Comparison of ENCODE assay signal across 8 mouse cellular contexts in genomic region chr8:92996840-92997239, GRCm38 (mm10). TPM values are rescaled to one million over a fixed set of nuclear protein-coding genes. Genes with fewer than 3 reads are reported as not detected.
DNase-seq lines count a peak whose midpoint lies in the region; ATAC-seq and TF ChIP-seq lines count a peak whose summit lies in the region.

No protein-coding gene starts in this region.

- H3K79me3 ChIP-seq in C2C12 (ENCODE audit: low read depth): no peaks in the 10 kb centered on the region

- 28% methylated on average over 5 of the region's 5 CpGs for WGBS in limb, embryonic 14.5 days
- 21% methylated on average over 5 of the region's 5 CpGs for WGBS in small intestine, adult 2 months
- WGBS in forebrain, embryonic 10.5 days: 33% methylated on average over 5 of the region's 5 CpGs

- no peak overlapping the region for H3K27ac ChIP-seq in limb, embryonic 14.5 days (replicated peaks; ENCODE audit: low read depth, low read length)
- no peak overlapping the region for H3K27ac ChIP-seq in small intestine, adult 2 months (ENCODE audit: insufficient read depth, low read depth, low read length)
- no peak overlapping the region for H3K27ac ChIP-seq in forebrain, embryonic 10.5 days

- TF ChIP-seq POLR2A in limb, embryonic 14.5 days (IDR thresholded peaks at IDR 0.05; ENCODE audit: borderline replicate concordance, extremely low read depth, insufficient read depth, insufficient read length): no peak
- TF ChIP-seq POLR2A in small intestine, adult 2 months (IDR thresholded peaks at IDR 0.05; ENCODE audit: low read depth, low read length): no peak

- H3K4me1 ChIP-seq in limb, embryonic 14.5 days (ENCODE audit: control insufficient read depth, insufficient read depth, low read length): no peaks in the 10 kb centered on the region
- no peaks in the 10 kb centered on the region for H3K4me1 ChIP-seq in small intestine, adult 2 months (ENCODE audit: control insufficient read depth, insufficient read depth, insufficient read length, low read length)
- H3K4me1 ChIP-seq in forebrain, embryonic 10.5 days: no peaks in the 10 kb centered on the region

- H3K9ac ChIP-seq in limb, embryonic 14.5 days (ENCODE audit: low read depth, low read length, severe bottlenecking): no peak overlapping the region

- no peak overlapping the region for H3K4me2 ChIP-seq in limb, embryonic 14.5 days (replicated peaks; ENCODE audit: low read depth, low read length, severe bottlenecking)

- TF ChIP-seq CTCF in C2C12 (IDR thresholded peaks at IDR 0.05; ENCODE audit: control insufficient read depth, insufficient read depth, insufficient read length): peak; percentile 20
- TF ChIP-seq CTCF in small intestine, adult 2 months (IDR thresholded peaks at IDR 0.05; ENCODE audit: extremely low read depth, insufficient read length, insufficient replicate concordance, low read depth, low read length): peak; percentile 37; the same call in 1 of the 2 replicates

- H3K36me3 ChIP-seq in C2C12 (ENCODE audit: control insufficient read depth, insufficient read depth): no peaks in the 10 kb centered on the region
- no peaks in the 10 kb centered on the region for H3K36me3 ChIP-seq in limb, embryonic 14.5 days (ENCODE audit: control insufficient read depth, insufficient read depth, low read length)
- no peaks in the 10 kb centered on the region for H3K36me3 ChIP-seq in small intestine, adult 2 months (ENCODE audit: control insufficient read depth, insufficient read depth, low read length)
- H3K36me3 ChIP-seq in forebrain, embryonic 10.5 days (replicated peaks): no peaks in the 10 kb centered on the region

- H3K79me2 ChIP-seq in C2C12 (ENCODE audit: control insufficient read depth, insufficient read depth): no peaks in the 10 kb centered on the region

- no peak for ATAC-seq in limb, embryonic 14.5 days (ENCODE audit: low FRiP score, low read depth)

- no peaks in the 10 kb centered on the region for H3K9me3 ChIP-seq in limb, embryonic 14.5 days (ENCODE audit: control insufficient read depth, low read length)
- no peaks in the 10 kb centered on the region for H3K9me3 ChIP-seq in forebrain, embryonic 10.5 days

- peak; percentile 65 to 74 for DNase-seq in heart, postnatal 10 days
- DNase-seq in heart, postnatal 25 days (ENCODE audit: low spot score): no peak
- DNase-seq in adrenal gland, postnatal 14 days: peak; percentile 70
- DNase-seq in heart, postnatal 36 days: peak; percentile 56 to 65
- peak; percentile 20 for DNase-seq in limb, embryonic 14.5 days (ENCODE audit: low spot score)
- DNase-seq in forebrain, embryonic 10.5 days (ENCODE audit: extremely low spot score, low spot score): no peak

- H3K27me3 ChIP-seq in C2C12 (ENCODE audit: control insufficient read depth, insufficient read depth, insufficient read length): no peaks in the 10 kb centered on the region
- no peaks in the 10 kb centered on the region for H3K27me3 ChIP-seq in limb, embryonic 14.5 days (ENCODE audit: control insufficient read depth, insufficient read depth, low read length)
- H3K27me3 ChIP-seq in small intestine, adult 2 months (ENCODE audit: control insufficient read depth, insufficient read depth, low read length): no peaks in the 10 kb centered on the region
- H3K27me3 ChIP-seq in forebrain, embryonic 10.5 days (ENCODE audit: poor library complexity, severe bottlenecking): no peaks in the 10 kb centered on the region

- no peak overlapping the region for H3ac ChIP-seq in C2C12 (ENCODE audit: control insufficient read depth, insufficient read length, low read depth)

- intact Hi-C loops in heart, postnatal 10 days (cut with DNase I): no loop called here
- intact Hi-C loops in heart, postnatal 25 days (cut with DNase I): loop anchor here (2.0 kb wide), 1 partner anchor 112 kb away; no protein-coding TSS in a partner anchor
- intact Hi-C loops in heart, postnatal 36 days (cut with DNase I): no loop called here

- H3K4me3 ChIP-seq in C2C12 (ENCODE audit: insufficient read depth, poor library complexity, severe bottlenecking): no peak overlapping the region
- no peak overlapping the region for H3K4me3 ChIP-seq in limb, embryonic 14.5 days (replicated peaks; ENCODE audit: low read length)
- no peak overlapping the region for H3K4me3 ChIP-seq in small intestine, adult 2 months (ENCODE audit: low read depth, low read length)
- no peak overlapping the region for H3K4me3 ChIP-seq in forebrain, embryonic 10.5 days

TF ChIP-seq in C2C12, 6 proteins besides CTCF, POLR2A, EP300 and RAD21:
- TF ChIP-seq USF1 (IDR thresholded peaks at IDR 0.05; ENCODE audit: low read depth): no peak
- no peak for TF ChIP-seq CEBPB (IDR thresholded peaks at IDR 0.05; ENCODE audit: low read depth)
- no peak for TF ChIP-seq MYOG (IDR thresholded peaks at IDR 0.05; ENCODE audit: control insufficient read depth, extremely low read depth, insufficient read length)
- TF ChIP-seq MAX (IDR thresholded peaks at IDR 0.05): no peak
- TF ChIP-seq MYOD1 (IDR thresholded peaks at IDR 0.05; ENCODE audit: control insufficient read depth, insufficient read length, low read depth): no peak
- no peak for TF ChIP-seq FOSL1 (IDR thresholded peaks at IDR 0.05; ENCODE audit: insufficient read depth, low read length, poor library complexity, severe bottlenecking)

RNA-seq across cellular contexts. Expression of gene Slc6a2, which starts 37.0 kb away (rescaled TPM):
- total RNA-seq in heart, postnatal 10 days (2021): under 1 TPM; 0.10 to 0.12 TPM
- under 1 TPM; 0.05 to 0.08 TPM for total RNA-seq in heart, postnatal 25 days (2021)
- polyA plus RNA-seq in C2C12 (2012; fragmentation: generic; extraction: Trizol): not detected
- total RNA-seq in adrenal gland, postnatal 14 days (2021): 11.6 and 33.7 TPM in 2 replicates
- under 1 TPM; 0.05 to 0.11 TPM for total RNA-seq in heart, postnatal 36 days (2021)
- polyA plus RNA-seq in limb, embryonic 14.5 days (2012; rRNA removed): 0.23 and 0.28 TPM in 2 replicates
- 0.18 and 0.22 TPM in 2 replicates for polyA plus RNA-seq in limb, embryonic 14.5 days (2014; fragmentation: Nextera tagmentation; extraction: Ambion mirVana)
- not detected in 2 replicates for polyA plus RNA-seq in small intestine, adult 2 months (2012; rRNA removed)
- 0.02 TPM in 1 of 2 replicates, not detected in the other for polyA plus RNA-seq in forebrain, embryonic 10.5 days (2016; fragmentation: Nextera tagmentation; extraction: Ambion mirVana)

RNA-seq across cellular contexts. Expression of gene Ces1a, which starts 51.2 kb away (rescaled TPM):
- total RNA-seq in heart, postnatal 10 days (2021): not detected
- total RNA-seq in heart, postnatal 25 days (2021): not detected
- 0.01 TPM for polyA plus RNA-seq in C2C12 (2012; fragmentation: generic; extraction: Trizol)
- total RNA-seq in adrenal gland, postnatal 14 days (2021): not detected in 2 replicates
- under 1 TPM in 1 of 2 experiments, not detected in 1; 0.44 TPM for total RNA-seq in heart, postnatal 36 days (2021)
- polyA plus RNA-seq in limb, embryonic 14.5 days (2012; rRNA removed): 0.04 TPM in 1 of 2 replicates, not detected in the other
- polyA plus RNA-seq in limb, embryonic 14.5 days (2014; fragmentation: Nextera tagmentation; extraction: Ambion mirVana): not detected in 2 replicates
- 0.05 TPM in 1 of 2 replicates, not detected in the other for polyA plus RNA-seq in small intestine, adult 2 months (2012; rRNA removed)
- not detected in 2 replicates for polyA plus RNA-seq in forebrain, embryonic 10.5 days (2016; fragmentation: Nextera tagmentation; extraction: Ambion mirVana)

Comparison
In these comparisons a context has a peak if more than half of its experiments do, and no peak if none do; other contexts are left out.
1. DNase-seq: peak in heart, postnatal 10 days (2 of 2), adrenal gland, postnatal 14 days (single experiment), heart, postnatal 36 days (2 of 2) and limb, embryonic 14.5 days (single experiment); none in heart, postnatal 25 days (single experiment) and forebrain, embryonic 10.5 days (single experiment).
2. RNA of gene Slc6a2, which starts 37.0 kb away (total RNA-seq): 11.6 to 33.7 TPM in adrenal gland, postnatal 14 days; 0.10 to 0.12 TPM in heart, postnatal 10 days, 0.05 to 0.11 TPM in heart, postnatal 36 days and 0.05 to 0.08 TPM in heart, postnatal 25 days; every median in the first group is over 10 times any median in the second.